8 mouse cellular contexts compared by ENCODE assay signal in genomic region chr1:171077955-171078354, GRCm38 (mm10). TPM values are rescaled to one million over a fixed set of nuclear protein-coding genes. Genes with fewer than 3 reads are reported as not detected.
DNase-seq lines count a peak whose midpoint lies in the region; ATAC-seq lines count a peak whose summit lies in the region.
"Not testable (repeated sequence)": the region's sequence is repeated elsewhere in the genome, so short reads cannot be mapped to it uniquely, and the experiment has no call there.

No protein-coding gene starts in this region.

- peak overlapping the region; percentile 36; the same call in 1 of the 2 replicates for H3K4me2 ChIP-seq in heart, embryonic 16.5 days (ENCODE audit: low read depth, low read length)
- not testable (repeated sequence) for H3K4me2 ChIP-seq in intestine, embryonic 16.5 days (ENCODE audit: low read depth, low read length)

- WGBS in heart, embryonic 16.5 days = 2% methylated on average over 15 of the region's 27 CpGs
- 2% methylated on average over 14 of the region's 27 CpGs for WGBS in intestine, embryonic 16.5 days
- 7% methylated on average over 19 of the region's 27 CpGs for WGBS in limb, embryonic 10.5 days

- H3K9me3 ChIP-seq in heart, embryonic 16.5 days (replicated peaks; ENCODE audit: control insufficient read depth, low read length); intestine, embryonic 16.5 days (ENCODE audit: control insufficient read depth, low read length); limb, embryonic 10.5 days (replicated peaks): not testable (repeated sequence)

- peak; percentile 5 for ATAC-seq in heart, embryonic 16.5 days (replicated peaks; ENCODE audit: extremely low read depth, insufficient read depth, low FRiP score)
- ATAC-seq in intestine, embryonic 16.5 days = peak; percentile 15
- ATAC-seq in neutrophil, adult 5-6 weeks (ENCODE audit: extremely low read depth, insufficient number of reproducible peaks, low FRiP score, poor library complexity, severe bottlenecking) = peak; percentile 7; the same call in 1 of the 2 replicates

- peak; percentile 48 to 67 for DNase-seq in cerebellum, postnatal 25 days
- DNase-seq in frontal cortex, postnatal 10 days (ENCODE audit: low spot score in 2 of 2) = peak; percentile 24 to 49
- not testable (repeated sequence) for DNase-seq in limb, embryonic 10.5 days (ENCODE audit: low spot score)
- peak; percentile 64 to 69 for DNase-seq in lung, postnatal 4 days
- DNase-seq in urinary bladder, postnatal 25 days (ENCODE audit: low spot score) = peak; percentile 40

- H3K27me3 ChIP-seq in heart, embryonic 16.5 days (ENCODE audit: control insufficient read depth, insufficient read depth, low read length) = peaks cover 20% of the 10 kb centered on the region
- H3K27me3 ChIP-seq in intestine, embryonic 16.5 days (replicated peaks; ENCODE audit: control insufficient read depth, insufficient read depth, low read length) = peaks cover 11% of the 10 kb centered on the region
- peaks cover 49% of the 10 kb centered on the region for H3K27me3 ChIP-seq in limb, embryonic 10.5 days (ENCODE audit: low read depth, poor library complexity, severe bottlenecking)

- H3K36me3 ChIP-seq in heart, embryonic 16.5 days (ENCODE audit: control insufficient read depth, insufficient read depth); intestine, embryonic 16.5 days (ENCODE audit: control insufficient read depth, insufficient read depth, low read length); limb, embryonic 10.5 days: not testable (repeated sequence)

- H3K4me3 ChIP-seq in heart, embryonic 16.5 days (ENCODE audit: low read length) = 0 out of 2 replicates have a peak overlapping the region, but pooled peaks have one; percentile 14
- H3K4me3 ChIP-seq in intestine, embryonic 16.5 days (ENCODE audit: low read length) = peak overlapping the region; percentile 7; the same call in 1 of the 2 replicates
- peak overlapping the region; percentile 18; the same call in 1 of the 2 replicates for H3K4me3 ChIP-seq in limb, embryonic 10.5 days

- not testable (repeated sequence) for H3K9ac ChIP-seq in heart, embryonic 16.5 days (ENCODE audit: low read length); intestine, embryonic 16.5 days (ENCODE audit: low read depth, low read length)

- not testable (repeated sequence) for H3K27ac ChIP-seq in heart, embryonic 16.5 days (ENCODE audit: low read length); intestine, embryonic 16.5 days (ENCODE audit: low read length); limb, embryonic 10.5 days

- not testable (repeated sequence) for H3K4me1 ChIP-seq in heart, embryonic 16.5 days (ENCODE audit: control insufficient read depth, insufficient read depth, low read length); intestine, embryonic 16.5 days (ENCODE audit: control insufficient read depth, insufficient read depth, low read length); limb, embryonic 10.5 days

RNA-seq across cellular contexts. Expression of gene Fcgr3, which starts 13.2 kb away (rescaled TPM):
- 10.2 and 10.7 TPM in 2 replicates for polyA plus RNA-seq in heart, embryonic 16.5 days (2015; fragmentation: Nextera tagmentation; extraction: Ambion mirVana)
- polyA plus RNA-seq in intestine, embryonic 16.5 days (2015; fragmentation: Nextera tagmentation; extraction: Ambion mirVana) = 15.3 and 15.9 TPM in 2 replicates
- 3.0 and 3.3 TPM in 2 replicates for polyA plus RNA-seq in limb, embryonic 10.5 days (2016; fragmentation: Nextera tagmentation; extraction: Ambion mirVana)
- total RNA-seq in neutrophil, adult 5-6 weeks (2017) = 682 and 697 TPM in 2 replicates

RNA-seq across cellular contexts. Expression of gene Cfap126, which starts 35.8 kb away (rescaled TPM):
- 2.9 and 3.5 TPM in 2 replicates for polyA plus RNA-seq in heart, embryonic 16.5 days (2015; fragmentation: Nextera tagmentation; extraction: Ambion mirVana)
- polyA plus RNA-seq in intestine, embryonic 16.5 days (2015; fragmentation: Nextera tagmentation; extraction: Ambion mirVana) = 1.6 and 2.1 TPM in 2 replicates
- polyA plus RNA-seq in limb, embryonic 10.5 days (2016; fragmentation: Nextera tagmentation; extraction: Ambion mirVana) = 1.0 and 1.1 TPM in 2 replicates
- total RNA-seq in neutrophil, adult 5-6 weeks (2017) = not detected in 2 replicates

RNA-seq across cellular contexts. Expression of gene Fcgr4, which starts 59.2 kb away (rescaled TPM):
- 1.1 and 1.3 TPM in 2 replicates for polyA plus RNA-seq in heart, embryonic 16.5 days (2015; fragmentation: Nextera tagmentation; extraction: Ambion mirVana)
- 1.4 and 1.8 TPM in 2 replicates for polyA plus RNA-seq in intestine, embryonic 16.5 days (2015; fragmentation: Nextera tagmentation; extraction: Ambion mirVana)
- 0.11 TPM in 1 of 2 replicates, not detected in the other for polyA plus RNA-seq in limb, embryonic 10.5 days (2016; fragmentation: Nextera tagmentation; extraction: Ambion mirVana)
- 134 TPM in 2 replicates for total RNA-seq in neutrophil, adult 5-6 weeks (2017)
